13 mouse cellular contexts compared by ENCODE assay signal in the genomic region with DNA sequence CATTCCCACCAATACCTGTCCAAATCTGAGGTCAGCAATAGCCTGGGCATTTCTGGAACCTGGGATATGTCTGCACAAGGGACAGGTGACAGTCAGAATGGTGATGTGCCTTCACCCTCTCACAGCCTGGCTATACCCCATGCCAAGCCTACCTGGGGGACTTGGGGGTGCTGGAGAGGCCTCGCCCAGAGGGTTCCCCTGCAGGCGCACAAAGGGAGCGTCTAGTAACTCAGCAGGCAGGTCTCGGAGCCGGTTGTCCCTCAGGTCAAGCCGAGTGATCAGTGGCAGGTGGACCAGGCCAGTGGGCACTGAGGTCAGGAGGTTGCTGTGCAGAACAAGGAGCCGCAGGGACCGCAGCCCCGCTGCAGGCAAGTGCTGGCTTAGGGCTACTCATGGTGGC. TPM values are rescaled to one million over a fixed set of nuclear protein-coding genes. Genes with fewer than 3 reads are reported as not detected.
DNase-seq lines count a peak whose midpoint lies in the region; ATAC-seq lines count a peak whose summit lies in the region.
"Had no signal": no experiment of that assay in that cellular context is flagged by ENCODE, and none has a peak within 500 bp of the region (broad histone marks: within the 10 kb centered on the region; RNA-seq: fewer than 3 reads in every experiment).

No protein-coding gene starts in this region.

- no peak for ATAC-seq in megakaryocyte, adult 5-6 weeks (ENCODE audit: poor library complexity, severe bottlenecking)
- no peak for ATAC-seq in liver, embryonic 15.5 days (ENCODE audit: insufficient read depth)
- ATAC-seq in erythroid progenitor cell, adult 5-6 weeks (replicated peaks; ENCODE audit: low FRiP score, poor library complexity, severe bottlenecking), result no peak
- ATAC-seq: inflammation-experienced regulatory T-cells, adult 6 months had no signal

- peaks cover 77% of the 10 kb centered on the region for H3K4me1 ChIP-seq in megakaryocyte, embryonic 14.5 days
- peaks cover 58% of the 10 kb centered on the region for H3K4me1 ChIP-seq in limb, embryonic 10.5 days
- peaks cover 75% of the 10 kb centered on the region for H3K4me1 ChIP-seq in liver, embryonic 15.5 days (replicated peaks)

- WGBS in limb, embryonic 10.5 days, result 93% methylated on average over 9 of the region's 9 CpGs
- 86% methylated on average over 9 of the region's 9 CpGs for WGBS in liver, embryonic 15.5 days (ENCODE audit: insufficient replicate concordance)

- H3K36me3 ChIP-seq in megakaryocyte, embryonic 14.5 days (replicated peaks; ENCODE audit: low read length), result peaks cover 53% of the 10 kb centered on the region
- H3K36me3 ChIP-seq in limb, embryonic 10.5 days, result peaks cover 52% of the 10 kb centered on the region
- H3K36me3 ChIP-seq in liver, embryonic 15.5 days (replicated peaks), result peaks cover 47% of the 10 kb centered on the region

- H3K27me3 ChIP-seq in megakaryocyte, embryonic 14.5 days (replicated peaks), result no peaks in the 10 kb centered on the region
- H3K27me3 ChIP-seq in limb, embryonic 10.5 days (ENCODE audit: low read depth, poor library complexity, severe bottlenecking), result no peaks in the 10 kb centered on the region
- no peaks in the 10 kb centered on the region for H3K27me3 ChIP-seq in liver, embryonic 15.5 days
- H3K27me3 ChIP-seq: stomach, embryonic 15.5 days had no signal

- intact Hi-C loops in gastrocnemius, postnatal 14 days (cut with DNase I; ENCODE audit: low total_unique reads), result loop anchor here (5.0 kb wide), 1 partner anchor 34 kb away; no protein-coding TSS in a partner anchor
- intact Hi-C loops in gastrocnemius, postnatal 36 days (cut with DNase I), result no loop called here

- H3K9ac ChIP-seq in liver, embryonic 15.5 days, result no peak overlapping the region; the same call in 1 of the 2 replicates
- H3K9ac ChIP-seq: stomach, embryonic 15.5 days had no signal

- H3K9me3 ChIP-seq in megakaryocyte, embryonic 14.5 days, result no peaks in the 10 kb centered on the region
- H3K9me3 ChIP-seq in limb, embryonic 10.5 days (replicated peaks), result no peaks in the 10 kb centered on the region
- H3K9me3 ChIP-seq in liver, embryonic 15.5 days (replicated peaks), result no peaks in the 10 kb centered on the region
- H3K9me3 ChIP-seq: stomach, embryonic 15.5 days had no signal

- H3K4me2 ChIP-seq in liver, embryonic 15.5 days, result peak overlapping the region; percentile 94

- no peak overlapping the region; the same call in 1 of the 2 replicates for H3K27ac ChIP-seq in limb, embryonic 10.5 days
- no peak overlapping the region for H3K27ac ChIP-seq in liver, embryonic 15.5 days (replicated peaks)
- H3K27ac ChIP-seq: gastrocnemius, adult 2 months; stomach, embryonic 15.5 days had no signal

- peak; percentile 5 for DNase-seq in gastrocnemius, postnatal 14 days
- no peak for DNase-seq in gastrocnemius, postnatal 36 days
- no peak for DNase-seq in limb, embryonic 10.5 days (ENCODE audit: low spot score)
- DNase-seq: adrenal gland, postnatal 10 days; gastrocnemius, adult 2 months; midbrain, embryonic 14.5 days had no signal

- peak overlapping the region; percentile 95 for H3K4me3 ChIP-seq in megakaryocyte, embryonic 14.5 days (replicated peaks)
- 0 out of 2 replicates have a peak overlapping the region, but pooled peaks have one; percentile 4 for H3K4me3 ChIP-seq in limb, embryonic 10.5 days
- peak overlapping the region; percentile 68; the same call in 1 of the 2 replicates for H3K4me3 ChIP-seq in liver, embryonic 15.5 days (replicated peaks)
- H3K4me3 ChIP-seq: gastrocnemius, adult 2 months had no signal

RNA-seq across cellular contexts. Expression of a gene that starts 2.4 kb away (rescaled TPM):
- total RNA-seq in gastrocnemius, postnatal 14 days (2021), result under 1 TPM; 0.55 to 0.75 TPM
- total RNA-seq in gastrocnemius, postnatal 36 days (2021), result under 1 TPM; 0.15 to 0.18 TPM
- polyA plus RNA-seq in megakaryocyte, embryonic 14.5 days (2012; ENCODE audit: insufficient read depth, low replicate concordance), result 13.0 and 25.6 TPM in 2 replicates
- 7.1 and 8.1 TPM in 2 replicates for total RNA-seq in megakaryocyte, adult 5-6 weeks (2015)
- 6.1 and 10.5 TPM in 2 replicates for total RNA-seq in megakaryocyte, adult 5-6 weeks (2017)
- polyA plus RNA-seq in limb, embryonic 10.5 days (2016; fragmentation: Nextera tagmentation; extraction: Ambion mirVana), result 26.8 and 30.0 TPM in 2 replicates
- 10.3 and 10.7 TPM in 2 replicates for polyA plus RNA-seq in liver, embryonic 15.5 days (2015; fragmentation: Nextera tagmentation; extraction: Ambion mirVana)
- 34.2 and 34.4 TPM in 2 replicates for total RNA-seq in erythroid progenitor cell, adult 5-6 weeks (2015; ENCODE audit: low replicate concordance)
- total RNA-seq in erythroid progenitor cell, adult 5-6 weeks (2017; ENCODE audit: low replicate concordance), result 14.0 and 19.1 TPM in 2 replicates

RNA-seq across cellular contexts. Expression of a gene that starts 3.8 kb away (rescaled TPM):
- 10 to 100 TPM; 14.8 to 32.4 TPM for total RNA-seq in gastrocnemius, postnatal 14 days (2021)
- total RNA-seq in gastrocnemius, postnatal 36 days (2021), result 10 to 100 TPM; 15.6 to 38.4 TPM
- polyA plus RNA-seq in megakaryocyte, embryonic 14.5 days (2012; ENCODE audit: insufficient read depth, low replicate concordance), result 22.2 and 47.0 TPM in 2 replicates
- total RNA-seq in megakaryocyte, adult 5-6 weeks (2015), result 14.6 and 15.0 TPM in 2 replicates
- total RNA-seq in megakaryocyte, adult 5-6 weeks (2017), result 3.2 and 6.4 TPM in 2 replicates
- polyA plus RNA-seq in limb, embryonic 10.5 days (2016; fragmentation: Nextera tagmentation; extraction: Ambion mirVana), result 43.6 and 48.3 TPM in 2 replicates
- polyA plus RNA-seq in liver, embryonic 15.5 days (2015; fragmentation: Nextera tagmentation; extraction: Ambion mirVana), result 18.7 and 20.5 TPM in 2 replicates
- 28.5 and 37.3 TPM in 2 replicates for total RNA-seq in erythroid progenitor cell, adult 5-6 weeks (2015; ENCODE audit: low replicate concordance)
- 1.4 and 7.1 TPM in 2 replicates for total RNA-seq in erythroid progenitor cell, adult 5-6 weeks (2017; ENCODE audit: low replicate concordance)

RNA-seq across cellular contexts. Expression of a gene that starts 5.7 kb away (rescaled TPM):
- total RNA-seq in gastrocnemius, postnatal 14 days (2021), result 100 to 1,000 TPM; 730 to 819 TPM
- total RNA-seq in gastrocnemius, postnatal 36 days (2021), result 100 to 1,000 TPM; 466 to 562 TPM
- 6,138 and 9,533 TPM in 2 replicates for polyA plus RNA-seq in megakaryocyte, embryonic 14.5 days (2012; ENCODE audit: insufficient read depth, low replicate concordance)
- total RNA-seq in megakaryocyte, adult 5-6 weeks (2015), result 1,660 and 1,825 TPM in 2 replicates
- 1,271 and 1,459 TPM in 2 replicates for total RNA-seq in megakaryocyte, adult 5-6 weeks (2017)
- 1,138 and 1,369 TPM in 2 replicates for polyA plus RNA-seq in limb, embryonic 10.5 days (2016; fragmentation: Nextera tagmentation; extraction: Ambion mirVana)
- 591 and 741 TPM in 2 replicates for polyA plus RNA-seq in liver, embryonic 15.5 days (2015; fragmentation: Nextera tagmentation; extraction: Ambion mirVana)
- total RNA-seq in erythroid progenitor cell, adult 5-6 weeks (2015; ENCODE audit: low replicate concordance), result 970 and 1,246 TPM in 2 replicates
- total RNA-seq in erythroid progenitor cell, adult 5-6 weeks (2017; ENCODE audit: low replicate concordance), result 1,462 and 2,252 TPM in 2 replicates

RNA-seq across cellular contexts. Expression of a gene that starts 12.2 kb away (rescaled TPM):
- total RNA-seq in gastrocnemius, postnatal 14 days (2021), result under 1 TPM; 0.47 to 0.82 TPM
- under 1 TPM; 0.20 to 0.39 TPM for total RNA-seq in gastrocnemius, postnatal 36 days (2021)
- polyA plus RNA-seq in megakaryocyte, embryonic 14.5 days (2012; ENCODE audit: insufficient read depth, low replicate concordance), result not detected in 2 replicates
- total RNA-seq in megakaryocyte, adult 5-6 weeks (2015), result 0.18 TPM in 1 of 2 replicates, not detected in the other
- not detected in 2 replicates for total RNA-seq in megakaryocyte, adult 5-6 weeks (2017)
- polyA plus RNA-seq in limb, embryonic 10.5 days (2016; fragmentation: Nextera tagmentation; extraction: Ambion mirVana), result 6.0 and 8.8 TPM in 2 replicates
- not detected in 2 replicates for polyA plus RNA-seq in liver, embryonic 15.5 days (2015; fragmentation: Nextera tagmentation; extraction: Ambion mirVana)
- total RNA-seq in erythroid progenitor cell, adult 5-6 weeks (2015; ENCODE audit: low replicate concordance), result not detected in 2 replicates
- not detected in 2 replicates for total RNA-seq in erythroid progenitor cell, adult 5-6 weeks (2017; ENCODE audit: low replicate concordance)
- total RNA-seq: liver, adult 2 months had no signal

RNA-seq across cellular contexts. Expression of a gene that starts 13.5 kb away (rescaled TPM):
- 100 to 1,000 TPM; 188 to 332 TPM for total RNA-seq in gastrocnemius, postnatal 14 days (2021)
- total RNA-seq in gastrocnemius, postnatal 36 days (2021), result 100 to 1,000 TPM; 306 to 361 TPM
- 230 and 314 TPM in 2 replicates for polyA plus RNA-seq in megakaryocyte, embryonic 14.5 days (2012; ENCODE audit: insufficient read depth, low replicate concordance)
- total RNA-seq in megakaryocyte, adult 5-6 weeks (2015), result 31.2 and 34.5 TPM in 2 replicates
- total RNA-seq in megakaryocyte, adult 5-6 weeks (2017), result 9.1 and 12.3 TPM in 2 replicates
- 11.6 and 12.4 TPM in 2 replicates for polyA plus RNA-seq in limb, embryonic 10.5 days (2016; fragmentation: Nextera tagmentation; extraction: Ambion mirVana)
- 13.9 and 15.3 TPM in 2 replicates for polyA plus RNA-seq in liver, embryonic 15.5 days (2015; fragmentation: Nextera tagmentation; extraction: Ambion mirVana)
- total RNA-seq in erythroid progenitor cell, adult 5-6 weeks (2015; ENCODE audit: low replicate concordance), result 14.7 and 19.8 TPM in 2 replicates
- 4.2 and 8.3 TPM in 2 replicates for total RNA-seq in erythroid progenitor cell, adult 5-6 weeks (2017; ENCODE audit: low replicate concordance)

Comparison
In these comparisons a context has a peak if more than half of its experiments do, and no peak if none do; other contexts are left out.
1. H3K4me3 ChIP-seq: peak in every context shown above with its lines; median percentile 95 in megakaryocyte, embryonic 14.5 days; 68 in liver, embryonic 15.5 days; 4 in limb, embryonic 10.5 days.
2. RNA of a gene that starts 2.4 kb away (total RNA-seq): 14.0 to 34.4 TPM in erythroid progenitor cell, adult 5-6 weeks and 6.1 to 10.5 TPM in megakaryocyte, adult 5-6 weeks; 0.55 to 0.75 TPM in gastrocnemius, postnatal 14 days and 0.15 to 0.18 TPM in gastrocnemius, postnatal 36 days; every median in the first group is over 4 times any median in the second.